Comparison of ENCODE assay signal across 8 mouse cellular contexts in the genomic region with DNA sequence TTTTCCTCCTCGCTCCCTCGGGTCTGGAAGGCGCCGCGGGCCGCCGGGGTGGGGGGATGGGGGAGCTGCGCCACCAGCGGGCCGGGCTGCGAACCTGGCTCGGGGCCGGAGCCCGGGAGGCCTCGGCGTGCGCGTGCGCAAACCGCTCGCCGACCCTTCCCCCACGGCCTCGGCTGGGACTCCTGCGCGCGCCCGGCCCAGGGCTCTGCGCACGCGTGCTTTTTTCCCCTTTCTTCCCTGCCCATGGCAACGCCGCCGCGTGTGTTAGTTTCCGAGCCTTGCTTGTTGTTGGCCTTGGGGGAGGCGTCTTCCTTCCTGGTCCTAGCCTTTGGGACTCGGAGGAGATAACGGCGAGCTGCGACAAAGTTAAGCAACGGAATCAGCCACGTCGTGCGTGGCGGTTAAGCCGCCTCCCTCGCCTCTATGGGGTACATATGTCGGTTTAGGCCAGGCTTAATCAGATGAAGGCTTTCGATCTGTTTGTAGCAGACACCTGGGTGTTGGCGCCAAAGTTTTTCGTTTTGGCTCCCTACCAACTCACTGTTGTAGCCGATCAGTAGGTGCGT. TPM values are rescaled to one million over a fixed set of nuclear protein-coding genes. Genes with fewer than 3 reads are reported as not detected.
DNase-seq lines count a peak whose midpoint lies in the region; ATAC-seq lines count a peak whose summit lies in the region.

No protein-coding gene starts in this region.

- intact Hi-C loops in left cerebral cortex, postnatal 10 days (cut with DNase I): no loop called here

- peaks cover 7% of the 10 kb centered on the region; the same call in 1 of the 2 replicates for H3K36me3 ChIP-seq in intestine, embryonic 14.5 days (ENCODE audit: control insufficient read depth, insufficient read depth, low read length)

- peaks cover 14% of the 10 kb centered on the region for H3K4me1 ChIP-seq in intestine, embryonic 14.5 days (replicated peaks; ENCODE audit: control insufficient read depth, insufficient read depth, low read length)

- WGBS in intestine, embryonic 14.5 days: under 1% methylated on average over 49 of the region's 54 CpGs

- H3K27ac ChIP-seq in intestine, embryonic 14.5 days (ENCODE audit: low read depth): peak overlapping the region; percentile 95

- peak; percentile 81 for ATAC-seq in intestine, embryonic 14.5 days (replicated peaks; ENCODE audit: low FRiP score, low TSS enrichment, low read depth)
- peak; percentile 59 for ATAC-seq in megakaryocyte progenitor cell, adult 5-6 weeks (replicated peaks; ENCODE audit: poor library complexity)

- H3K9ac ChIP-seq in intestine, embryonic 14.5 days (ENCODE audit: low read length): peak overlapping the region; percentile 94

- no peaks in the 10 kb centered on the region for H3K27me3 ChIP-seq in intestine, embryonic 14.5 days (replicated peaks; ENCODE audit: control insufficient read depth, insufficient read depth, low read length)

- H3K4me2 ChIP-seq in intestine, embryonic 14.5 days (ENCODE audit: low read length): peak overlapping the region; percentile 59

- H3K9me3 ChIP-seq in intestine, embryonic 14.5 days (ENCODE audit: control insufficient read depth, low read length): no peaks in the 10 kb centered on the region

- peak overlapping the region; percentile 96 for H3K4me3 ChIP-seq in intestine, embryonic 14.5 days (ENCODE audit: low read depth, low read length)

- peak; percentile 95 for DNase-seq in adrenal gland, adult 2 months
- peak; percentile 93 for DNase-seq in embryo, embryonic 11 days
- peak; percentile 87 for DNase-seq in gastrocnemius, postnatal 25 days
- DNase-seq in intestine, embryonic 14.5 days (ENCODE audit: low spot score): peak; percentile 92
- DNase-seq in left cerebral cortex, postnatal 10 days (ENCODE audit: extremely low spot score in 1 of 2, low spot score in 2 of 2): peak; percentile 86 to 96
- peak; percentile 94 to 95 for DNase-seq in right cerebral cortex, postnatal 10 days (ENCODE audit: low spot score in 2 of 2)
- peak; percentile 91 for DNase-seq in urinary bladder, postnatal 14 days (ENCODE audit: low spot score)

RNA-seq across cellular contexts. Expression of gene Bclaf1, which starts 0.6 kb away (rescaled TPM):
- total RNA-seq in adrenal gland, adult 2 months (2021): 100 to 1,000 TPM in 1 of 2 experiments, 10 to 100 TPM in 1; 80.7 to 129 TPM
- 4.2 and 6.4 TPM in 2 replicates for polyA plus RNA-seq in adrenal gland, adult 2 months (2012; rRNA removed)
- 10 to 100 TPM; 38.3 to 39.3 TPM for total RNA-seq in gastrocnemius, postnatal 25 days (2021)
- polyA plus RNA-seq in intestine, embryonic 14.5 days (2014; fragmentation: Nextera tagmentation; extraction: Ambion mirVana): 129 and 148 TPM in 2 replicates
- 100 to 1,000 TPM; 134 to 135 TPM for total RNA-seq in left cerebral cortex, postnatal 10 days (2021)
- total RNA-seq in megakaryocyte progenitor cell, adult 5-6 weeks (2015): 185 and 245 TPM in 2 replicates
- total RNA-seq in megakaryocyte progenitor cell, adult 5-6 weeks (2017): 401 and 633 TPM in 2 replicates

RNA-seq across cellular contexts. Expression of gene Mtfr2, which starts 34.8 kb away (rescaled TPM):
- 1 to 10 TPM in 1 of 2 experiments, under 1 TPM in 1; 0.66 to 1.4 TPM for total RNA-seq in adrenal gland, adult 2 months (2021)
- 0.19 and 0.26 TPM in 2 replicates for polyA plus RNA-seq in adrenal gland, adult 2 months (2012; rRNA removed)
- total RNA-seq in gastrocnemius, postnatal 25 days (2021): not detected
- 2.6 and 2.7 TPM in 2 replicates for polyA plus RNA-seq in intestine, embryonic 14.5 days (2014; fragmentation: Nextera tagmentation; extraction: Ambion mirVana)
- 1 to 10 TPM in 1 of 2 experiments, under 1 TPM in 1; 0.84 to 1.1 TPM for total RNA-seq in left cerebral cortex, postnatal 10 days (2021)
- 69.6 and 74.0 TPM in 2 replicates for total RNA-seq in megakaryocyte progenitor cell, adult 5-6 weeks (2015)
- 11.6 and 17.1 TPM in 2 replicates for total RNA-seq in megakaryocyte progenitor cell, adult 5-6 weeks (2017)

Comparison
In these comparisons a context has a peak if more than half of its experiments do, and no peak if none do; other contexts are left out.
1. Peak in every context shown above with its lines: DNase-seq, ATAC-seq, H3K4me3 ChIP-seq and H3K27ac ChIP-seq.
2. RNA of gene Mtfr2, which starts 34.8 kb away (total RNA-seq): 11.6 to 74.0 TPM in megakaryocyte progenitor cell, adult 5-6 weeks; 0.66 to 1.4 TPM in adrenal gland, adult 2 months, 0.84 to 1.1 TPM in left cerebral cortex, postnatal 10 days and not detected in gastrocnemius, postnatal 25 days; every median in the first group is over 4 times any median in the second.